Mouse (Mus musculus) kidney, adult 9 months (tissue): ENCODE measurements around the gene Ints5.
"Not testable (repeated sequence)": the region's sequence is repeated elsewhere in the genome, so short reads cannot be mapped to it uniquely, and the experiment has no call there.

ENCODE experiments used
- DNase-seq: peaks from one replicate; pipeline ENCODE4 v3.0.0; 2022

Ints5 gene

GRCm38 (mm10) chr19:8892829-8893766 lies at the start of gene Ints5:
Ints5 (plus strand) TSS chr19:8893005.
- DNase-seq, result peak; percentile 84

GRCm38 (mm10) chr19:8844371-8845129 lies 48.3 kb upstream of the Ints5 start:
- peak; percentile 83 for DNase-seq

DNA sequence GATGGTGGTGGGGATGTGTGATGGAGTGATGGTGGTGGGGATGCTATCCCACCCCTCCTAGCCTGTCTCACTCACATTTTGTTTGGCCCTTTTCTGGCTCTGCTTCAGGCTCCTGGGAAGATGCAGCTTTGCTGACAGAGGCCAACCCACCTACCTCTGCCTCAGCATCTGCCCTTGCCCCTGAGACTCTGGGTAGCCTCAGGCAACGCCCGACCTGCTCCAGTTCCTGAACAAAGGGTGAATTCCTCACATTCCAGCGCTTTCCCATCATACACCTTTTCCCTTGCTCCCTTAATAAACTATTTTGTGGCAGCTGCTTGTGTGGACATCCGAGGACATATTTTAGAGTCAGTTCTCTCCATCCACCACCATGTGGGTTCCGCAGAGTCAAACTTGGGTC lies 44.4 kb upstream of the Ints5 start:
- DNase-seq, result no peak

DNA sequence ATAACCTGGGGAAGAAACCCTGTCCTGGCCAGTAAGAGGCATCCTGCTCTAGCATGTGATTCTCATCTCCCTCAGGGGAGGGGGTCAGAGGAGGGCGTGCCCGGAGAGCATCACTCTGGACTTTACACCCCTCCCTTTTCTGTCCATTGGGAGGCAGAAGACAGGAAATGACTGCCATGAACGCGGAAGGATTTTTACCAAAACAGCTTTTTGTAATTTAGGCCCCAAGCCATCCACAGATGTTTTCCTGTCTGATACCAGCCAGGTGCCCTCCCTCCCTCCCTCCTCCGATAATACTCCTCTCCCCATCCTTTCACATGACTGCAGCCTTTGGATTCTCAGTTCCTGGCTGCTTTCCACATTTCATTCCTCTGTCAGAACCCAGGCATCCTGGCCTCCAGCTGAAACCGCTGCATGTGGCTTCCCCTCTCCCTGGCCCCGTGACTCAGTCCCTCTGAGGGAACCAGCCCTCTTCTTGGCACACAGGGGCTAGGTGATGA lies 42.4 kb upstream of the Ints5 start, which contains the start of gene Lrrn4cl:
Gene Lrrn4cl (plus strand): TSS at position 367 of the 500 bp plus-strand sequence.
- no peak for DNase-seq

DNA sequence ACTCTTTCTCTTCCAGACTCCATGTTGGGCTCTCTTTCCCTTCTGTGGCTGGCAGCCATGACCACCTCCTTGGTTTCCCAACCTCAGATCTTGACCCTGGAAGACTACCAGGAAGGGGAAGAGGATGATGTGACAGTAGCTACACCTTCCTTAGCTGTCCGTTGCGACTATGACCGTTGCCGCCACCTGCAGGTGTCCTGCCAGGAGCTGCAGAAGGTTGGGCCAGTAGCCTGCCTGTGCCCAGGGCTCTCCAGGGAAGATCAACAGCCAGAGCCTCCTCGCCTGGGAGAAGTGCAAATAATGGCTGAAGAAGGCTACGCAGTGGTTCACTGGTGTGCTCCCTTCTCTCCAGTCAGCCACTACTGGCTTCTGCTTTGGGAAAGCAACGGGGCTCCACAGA lies 41.2 kb upstream of the Ints5 start:
- DNase-seq, result no peak

DNA sequence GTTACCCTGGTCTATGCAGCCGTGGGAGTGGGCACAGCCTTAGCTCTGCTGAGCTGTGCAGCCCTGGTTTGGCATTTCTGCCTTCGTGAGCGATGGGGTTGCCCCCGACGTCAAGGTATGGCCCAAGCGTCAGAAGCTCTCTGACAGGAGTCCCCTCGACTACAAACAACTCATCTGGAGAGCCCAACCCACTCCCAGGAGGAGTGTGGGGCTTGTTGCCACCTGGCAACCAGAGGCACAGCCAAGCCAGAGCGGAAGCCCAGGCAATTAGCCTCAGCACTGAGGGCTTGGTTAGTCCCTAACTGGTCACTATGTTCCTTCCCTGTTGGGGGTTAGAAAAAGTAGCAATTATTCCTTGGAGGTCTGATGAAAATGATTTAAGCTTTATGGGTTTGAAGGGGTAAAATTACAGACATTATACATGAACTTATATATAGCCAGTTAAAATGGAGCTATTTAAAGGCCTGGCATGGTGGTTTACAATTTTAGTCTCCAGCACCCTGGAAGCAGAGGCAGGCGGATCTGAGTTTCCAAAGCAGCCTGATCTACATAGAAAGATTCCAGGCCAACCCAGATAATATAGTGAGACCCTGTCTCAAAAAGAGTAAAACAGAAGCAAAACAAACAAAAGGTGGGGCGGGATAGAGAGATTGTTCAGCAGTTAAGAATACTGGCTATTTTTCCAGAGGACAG lies 40.4 kb upstream of the Ints5 start:
- DNase-seq, result no peak

GRCm38 (mm10) chr19:8853117-8853516 lies 39.7 kb upstream of the Ints5 start:
- DNase-seq, result no peak

GRCm38 (mm10) chr19:8857689-8858088 lies 35.1 kb upstream of the Ints5 start:
- DNase-seq, result peak; percentile 63

DNA sequence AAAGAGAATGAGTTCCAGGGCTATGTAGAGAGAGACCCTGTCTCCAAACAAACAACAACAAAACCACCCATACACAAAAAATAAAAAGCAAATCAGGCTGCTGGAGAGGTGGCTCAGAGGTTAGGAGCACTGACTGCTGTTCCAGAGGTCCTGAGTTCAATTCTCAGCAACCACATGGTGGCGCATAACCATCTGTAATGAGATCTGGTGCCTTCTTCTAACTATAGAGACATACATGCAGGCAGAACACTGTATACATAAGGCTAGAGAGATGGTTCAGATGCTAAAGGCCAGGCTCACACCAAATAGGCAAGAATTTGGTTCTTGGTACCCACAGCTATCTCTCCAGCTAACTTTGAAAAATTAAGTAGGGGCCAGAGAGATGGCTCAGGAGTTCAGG lies 33.8 kb upstream of the Ints5 start:
- peak; percentile 30 for DNase-seq

GRCm38 (mm10) chr19:8864265-8864664 lies 28.5 kb upstream of the Ints5 start:
- no peak for DNase-seq

- DNase-seq, result not testable (repeated sequence)
These were observed 22.4 kb upstream of the Ints5 start for GRCm38 (mm10) chr19:8870381-8870780.

- no peak for DNase-seq
These were observed 22.0 kb upstream of the Ints5 start for GRCm38 (mm10) chr19:8870838-8871237.

- peak; percentile 99 for DNase-seq
These were observed 21.3 kb upstream of the Ints5 start, which contains the start of gene Ubxn1 for GRCm38 (mm10) chr19:8871267-8872186. Ubxn1 (plus strand) TSS chr19:8871496.

- DNase-seq, result no peak
These were observed 20.5 kb upstream of the Ints5 start for GRCm38 (mm10) chr19:8872266-8872840.

DNA sequence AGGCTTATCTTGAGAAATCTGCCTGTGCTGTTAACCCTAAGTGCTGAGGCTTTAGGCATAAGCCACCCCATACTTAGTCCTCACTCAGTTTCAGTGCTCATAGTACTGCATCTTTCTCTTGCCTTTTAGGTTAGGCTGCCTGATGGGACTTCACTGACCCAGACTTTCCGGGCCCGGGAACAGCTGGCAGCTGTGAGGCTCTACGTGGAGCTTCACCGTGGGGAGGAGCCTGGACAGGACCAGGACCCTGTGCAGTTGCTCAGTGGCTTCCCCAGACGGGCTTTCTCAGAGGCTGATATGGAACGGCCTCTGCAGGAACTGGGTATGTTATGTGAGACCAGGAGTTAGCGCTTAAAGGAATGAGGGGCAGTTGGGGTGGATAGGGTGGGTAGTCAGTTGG lies 17.8 kb upstream of the Ints5 start:
- no peak for DNase-seq

GRCm38 (mm10) chr19:8880311-8881033 lies 12.3 kb upstream of the Ints5 start, which contains the start of gene Uqcc3:
Uqcc3 (minus strand) TSS chr19:8880923.
- peak; percentile 94 for DNase-seq

GRCm38 (mm10) chr19:8881034-8881392 lies 11.8 kb upstream of the Ints5 start:
- no peak for DNase-seq

DNA sequence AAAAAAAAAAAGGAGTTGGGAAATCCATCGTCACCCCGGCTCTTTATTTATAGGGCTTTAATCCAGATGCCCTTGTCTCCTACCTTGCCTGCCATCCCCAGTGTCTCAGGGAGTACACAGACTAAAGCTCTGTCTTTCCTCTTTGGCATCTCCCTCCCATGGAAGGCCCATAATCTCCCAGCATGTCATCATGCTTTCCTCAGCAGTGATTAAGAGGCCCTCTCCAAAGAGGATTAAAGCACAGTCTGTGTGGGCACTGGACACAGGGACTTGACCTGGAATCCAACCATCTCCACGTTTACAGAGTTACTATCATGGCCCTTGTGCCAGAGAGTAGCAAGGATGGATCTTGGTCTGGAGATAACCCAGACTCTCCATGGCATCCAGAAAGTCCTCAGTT lies 9.2 kb upstream of the Ints5 start, which contains the start of the genes Lbhd1 and Gm49403:
Gene Lbhd1 (plus strand): TSS at position 117 of the 400 bp plus-strand sequence.
Gene Gm49403 (plus strand): TSS at position 315 of the 400 bp plus-strand sequence.
- DNase-seq, result no peak

- DNase-seq, result no peak
These were observed 5.8 kb upstream of the Ints5 start for GRCm38 (mm10) chr19:8886916-8887584.
